Mouse (Mus musculus) cerebellum, adult (tissue): Measurements from ENCODE around the gene Ifrd2.
A peak's percentile ranks its signal among the peaks of the same experiment; 100 is the strongest.

Source experiments
- ATAC-seq: cut with Nextera tagmentation; 2 replicates; pipeline ENCODE4 v1.9.2; 2017; ENCODE audit warnings: mild to moderate bottlenecking, moderate library complexity, mixed read lengths; ENCODE audit not compliant: insufficient number of reproducible peaks, low FRiP score, low TSS enrichment

The Ifrd2 gene

DNA sequence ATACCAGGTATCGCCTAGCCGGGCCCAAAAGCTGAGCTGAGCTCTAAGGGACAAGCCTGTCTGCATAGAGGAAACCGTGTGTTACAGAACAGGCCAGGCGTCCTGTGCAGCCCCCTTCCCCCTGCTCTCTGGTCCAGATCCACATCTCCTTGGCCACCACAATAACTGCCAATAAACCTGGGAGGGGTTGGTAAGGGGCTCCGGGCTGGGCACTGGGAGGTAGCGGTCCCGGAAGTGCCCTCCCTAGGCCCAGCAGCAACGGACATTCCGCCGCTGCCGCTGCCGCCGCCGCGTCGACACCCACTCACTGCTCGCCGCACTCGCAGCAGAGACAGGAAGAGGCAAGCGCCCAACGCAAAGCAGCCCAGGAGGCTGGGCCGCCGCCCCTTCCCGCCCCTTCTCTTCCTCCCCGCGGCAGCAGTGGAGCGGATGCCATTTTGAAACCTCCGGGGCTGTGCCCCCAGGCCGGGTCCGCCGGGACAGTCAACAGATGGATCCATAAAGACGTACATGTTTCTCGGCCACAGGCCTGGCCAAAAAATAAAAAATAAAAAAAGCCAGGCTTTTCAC, 45.7 kb downstream of the Ifrd2 start:
- no peak for ATAC-seq

DNA sequence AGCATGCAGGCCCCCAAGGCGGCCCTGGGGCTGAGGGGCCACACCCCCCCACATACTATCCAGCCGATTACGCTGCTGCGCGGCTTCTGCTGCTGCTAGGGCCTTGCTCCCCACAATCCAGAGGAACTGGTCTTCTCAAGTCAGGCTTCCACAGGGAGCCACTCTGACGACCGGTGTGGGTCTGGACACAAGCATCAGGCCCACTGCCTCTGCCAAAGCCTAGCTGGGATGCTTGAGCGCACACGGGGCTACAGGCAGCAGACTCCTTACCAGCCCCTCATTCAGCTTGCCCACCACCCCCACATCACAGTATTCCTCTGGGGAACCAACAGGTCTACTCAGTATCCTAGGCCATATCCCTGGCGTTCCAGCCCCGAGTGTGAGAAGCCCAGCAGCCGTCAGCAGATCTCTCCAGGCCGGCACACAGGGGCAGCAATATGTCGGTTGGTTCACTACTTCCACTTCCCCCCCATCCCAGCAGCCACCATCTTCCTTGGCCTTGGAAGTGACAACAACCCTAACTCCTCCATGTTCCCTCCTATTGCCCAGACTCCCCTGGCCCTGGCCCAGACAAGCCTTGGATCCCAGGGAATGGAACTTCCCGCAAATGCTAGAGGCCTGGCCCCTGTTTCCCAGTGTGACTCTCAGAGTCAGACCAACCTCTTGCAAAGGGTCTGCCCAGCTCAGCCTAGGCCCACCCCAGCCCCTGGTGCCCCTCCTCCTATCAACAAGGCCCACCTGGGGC, 46.4 kb downstream of the Ifrd2 start:
- ATAC-seq = no peak

- no peak for ATAC-seq
Measured at GRCm38 (mm10) chr9:107634406-107635278, 47.2 kb downstream of the Ifrd2 start.

DNA sequence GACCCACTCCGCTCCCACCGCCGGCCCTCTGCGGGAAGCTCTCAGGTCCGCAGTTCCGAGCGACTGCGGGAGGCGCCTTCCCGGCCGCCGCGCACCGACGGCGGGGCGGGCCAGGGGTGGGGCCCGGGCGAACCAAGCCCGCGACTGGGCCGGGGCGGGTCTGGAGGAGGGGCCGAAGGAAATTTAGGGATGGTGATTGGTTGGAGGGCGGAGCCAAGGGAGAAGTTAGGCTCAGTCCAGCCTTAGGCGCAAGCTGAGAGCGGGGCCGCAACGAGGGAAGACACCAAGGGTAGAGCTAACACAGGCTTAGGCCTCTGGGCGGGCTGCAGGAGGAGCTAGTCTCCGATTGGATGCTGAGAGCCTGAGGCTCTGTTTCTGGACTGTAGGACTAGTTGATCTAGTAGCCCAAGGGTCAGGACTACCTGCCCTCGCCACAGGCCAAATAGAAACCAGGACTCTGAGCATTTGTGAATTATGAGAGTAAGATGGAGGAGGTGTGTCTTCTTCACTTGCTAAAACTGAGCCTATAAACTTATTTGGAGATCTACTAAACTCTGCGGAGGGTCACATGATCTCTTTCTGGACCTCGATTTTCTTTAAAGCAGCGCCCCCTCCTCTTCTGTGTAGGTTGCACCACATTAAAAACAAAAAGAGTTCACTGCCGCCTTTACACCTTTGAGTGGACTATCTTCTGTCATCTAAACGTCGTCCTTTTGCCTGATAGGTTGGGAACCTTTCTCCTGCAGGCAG, 48.0 kb downstream of the Ifrd2 start, which contains the start of gene Gnai2:
TSS of gene Gnai2 (minus strand) at position 89 of the 750 bp plus-strand sequence.
- peak; percentile 92 for ATAC-seq

DNA sequence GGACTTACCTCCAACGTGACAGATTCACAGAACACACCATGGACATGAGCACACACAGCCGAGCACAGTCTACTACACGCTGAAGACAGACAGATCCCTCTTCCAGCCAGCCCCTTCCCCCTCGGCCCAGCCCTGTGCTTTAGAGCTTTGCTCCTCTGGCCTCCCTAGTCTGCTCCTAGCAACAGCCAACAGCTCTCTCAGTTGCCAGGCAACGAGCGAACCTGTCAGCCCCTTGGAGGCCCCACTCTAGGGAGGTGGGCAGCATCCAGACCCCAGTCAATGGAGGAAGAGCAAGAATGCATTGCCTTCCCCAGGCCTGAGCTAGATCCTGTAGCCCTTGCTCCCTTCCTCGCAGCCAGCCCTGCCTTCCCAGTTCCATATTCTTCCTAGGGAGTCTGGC, 49.6 kb downstream of the Ifrd2 start:
- ATAC-seq = no peak

- ATAC-seq = no peak
Measured at GRCm38 (mm10) chr9:107640257-107640772, 52.9 kb downstream of the Ifrd2 start.

DNA sequence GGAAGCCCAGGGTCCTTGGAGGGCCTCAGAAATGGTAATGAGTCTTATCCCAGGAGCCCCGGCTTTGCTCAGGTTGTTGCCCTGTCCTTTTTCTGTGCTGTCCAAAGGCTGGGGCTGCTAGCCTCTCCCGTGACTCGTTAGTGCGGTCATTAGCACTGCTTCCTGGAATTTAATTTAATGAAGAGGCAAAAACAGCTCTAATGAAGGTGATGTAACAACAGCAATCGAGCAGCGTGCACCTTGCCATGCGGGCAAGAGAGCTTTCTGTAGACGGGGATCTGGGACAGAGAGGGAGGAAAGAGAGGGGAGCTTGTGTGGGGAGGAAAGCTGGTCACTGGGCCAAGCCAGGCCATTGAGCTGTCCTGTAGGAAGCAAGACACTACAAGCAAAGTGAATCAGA, 54.2 kb downstream of the Ifrd2 start:
- ATAC-seq = no peak
